Mouse (Mus musculus) gastrocnemius, postnatal 36 days (tissue): ENCODE results near the gene Hells. TPM values are rescaled to one million over a fixed set of nuclear protein-coding genes. Genes with fewer than 3 reads are reported as not detected.

Source experiments
- DNase-seq, 2 experiments: peaks; one replicate each; pipeline ENCODE4 v3.0.0; 2022
- intact Hi-C: fragments of 180-260 bp; cut with DNase I; formaldehyde crosslinking; loops from one replicate; pipeline ENCODE4 v1.15.1; 2025
- long read RNA-seq, 2 experiments: library from polyadenylated mRNA; stranded (forward); transcript quantifications; one replicate each; pipeline ENCODE4 v2.0.0; 2021
- total RNA-seq, 2 experiments: library from RNA; stranded (reverse); gene quantifications; 2 replicates each; pipeline ENCODE4 v1.2.3; 2021

Gene Hells
- under 1 TPM; 0.48 to 0.62 TPM for total RNA-seq
- long read RNA-seq, experiment 1: 0 reads
- long read RNA-seq, experiment 2: 0 reads

DNA sequence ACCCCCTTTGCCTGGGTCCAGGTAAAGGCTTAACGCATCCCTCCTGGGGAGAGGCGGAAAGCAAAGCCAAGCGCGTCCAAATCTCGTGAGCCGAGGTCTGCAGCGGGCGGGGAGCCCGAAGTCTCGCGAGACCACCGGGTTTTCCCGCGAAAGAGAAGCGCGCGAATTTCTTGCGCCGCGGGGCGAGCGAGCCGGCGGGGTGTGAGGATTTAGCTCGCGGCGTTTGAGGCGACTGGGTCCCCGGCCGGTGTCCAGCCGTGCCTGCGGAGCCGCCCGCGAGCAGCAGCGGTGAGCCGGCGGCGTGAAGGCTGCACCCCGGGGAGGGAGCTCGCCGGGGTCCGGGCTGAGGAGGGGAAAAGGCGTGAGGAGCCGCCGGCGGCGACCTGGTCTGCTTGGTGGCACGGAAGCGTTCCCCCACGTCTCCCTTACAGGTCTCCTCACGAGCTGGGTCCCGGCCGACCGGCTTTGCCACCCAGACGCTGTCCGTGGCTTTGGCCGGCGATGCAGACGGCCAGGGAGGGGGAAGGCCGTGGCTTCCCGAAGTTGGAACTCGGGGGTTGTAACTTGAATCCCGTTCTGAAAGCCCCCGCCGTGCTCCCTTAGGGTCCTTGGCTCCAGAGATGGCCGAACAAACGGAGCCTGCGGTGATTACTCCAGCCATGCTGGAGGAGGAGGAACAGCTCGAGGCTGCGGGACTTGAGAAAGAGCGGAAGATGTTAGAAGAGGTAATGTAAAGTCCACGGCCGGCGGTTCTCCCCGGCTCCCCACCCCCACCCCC is at the start of gene Hells:
Gene Hells (plus strand): TSS at position 128 of the 778 bp plus-strand sequence.
- intact Hi-C loops: no loop called here
- peak; percentile 72 to 80 for DNase-seq

DNA sequence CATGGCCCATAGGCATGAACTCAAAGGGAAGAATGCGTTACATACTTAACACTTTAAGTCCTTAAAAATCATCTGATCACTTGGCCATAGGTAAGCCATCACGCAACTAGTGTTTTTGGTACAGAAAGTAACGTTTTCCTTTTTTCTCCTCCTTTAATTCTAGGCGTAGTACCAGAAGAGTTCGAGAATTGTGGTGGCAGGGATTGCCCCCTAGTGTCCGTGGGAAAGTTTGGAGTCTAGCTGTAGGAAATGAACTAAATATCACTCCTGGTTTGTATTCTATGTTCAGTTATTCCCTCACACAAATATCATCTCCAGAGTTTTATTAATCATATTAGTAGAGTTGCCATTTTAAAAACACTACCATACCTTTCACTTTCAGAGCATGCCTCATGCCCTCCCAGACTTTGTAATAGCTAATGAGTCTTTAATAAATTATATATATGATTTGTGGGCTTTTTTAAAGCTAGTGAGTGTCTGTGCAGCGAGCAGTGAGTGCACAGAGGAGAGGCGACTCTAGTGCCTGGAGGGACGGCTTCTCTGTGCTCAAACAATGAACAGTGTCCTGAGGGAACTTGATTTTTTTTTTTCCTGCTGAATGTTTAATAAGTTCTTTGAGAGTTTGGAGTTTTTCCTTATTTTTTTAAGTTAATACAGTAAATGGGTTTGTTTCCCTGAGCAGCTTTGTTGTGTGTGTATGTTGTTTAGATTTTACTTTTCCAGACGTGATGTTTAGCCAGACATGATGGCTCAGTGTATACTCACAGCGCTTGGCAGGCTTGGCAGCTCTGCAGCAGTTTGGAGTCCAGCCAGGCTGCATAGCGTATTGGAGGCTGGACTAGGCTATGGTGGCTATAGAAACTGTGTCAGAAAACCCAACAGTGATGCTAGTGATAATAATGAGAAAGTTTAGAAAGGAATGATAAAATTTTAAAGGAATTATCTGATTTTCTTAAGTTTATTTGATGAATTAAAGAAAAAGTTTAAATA is 29.3 kb upstream of the Hells start:
- intact Hi-C loops: no loop called here
- DNase-seq: no peak

DNA sequence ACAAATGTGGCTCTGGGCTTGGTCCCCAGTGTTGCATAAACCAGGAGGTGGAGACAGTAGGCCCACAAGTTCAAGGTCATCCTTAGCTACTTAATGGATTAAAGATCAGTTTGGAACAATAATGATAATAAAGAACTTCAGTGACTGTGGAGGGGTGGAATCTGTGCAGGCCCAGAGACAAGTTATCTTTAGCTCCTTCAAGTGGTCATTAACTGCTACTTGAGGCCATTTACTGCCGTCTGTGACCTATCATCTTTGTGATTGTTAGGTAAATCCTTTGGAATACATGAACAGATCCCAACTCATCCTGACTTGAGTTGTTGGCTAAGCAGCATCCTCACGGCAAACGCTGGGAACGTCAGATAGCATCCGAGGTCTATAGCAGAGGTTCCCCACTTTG is 28.2 kb upstream of the Hells start:
- no peak for DNase-seq
- intact Hi-C loops: no loop called here

- DNase-seq: no peak
- intact Hi-C loops: loop anchor here (10.0 kb wide), 1 partner anchor 489 kb away; no protein-coding TSS in a partner anchor
Measured at GRCm38 (mm10) chr19:38913786-38914185, 16.9 kb upstream of the Hells start.

DNA sequence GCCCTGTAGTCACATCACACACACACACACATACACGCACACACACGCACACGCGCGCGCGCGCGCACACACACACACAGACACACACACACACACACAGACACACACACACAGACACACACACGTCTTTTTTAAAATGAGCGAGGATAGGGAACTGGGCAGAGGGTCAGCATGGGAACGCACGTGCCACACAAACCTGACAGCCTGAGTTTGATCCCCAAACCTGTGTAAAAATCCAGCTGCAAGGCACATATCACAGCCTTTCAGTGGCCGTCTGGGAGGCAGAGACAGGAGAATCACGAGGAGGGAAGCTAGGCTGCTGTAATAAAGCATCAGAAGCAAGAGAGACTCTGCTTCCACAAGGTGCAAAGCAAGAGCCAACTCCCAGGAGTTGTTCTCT is 15.8 kb upstream of the Hells start:
- intact Hi-C loops: loop anchor here (10.0 kb wide), 1 partner anchor 490 kb away; no protein-coding TSS in a partner anchor
- DNase-seq: no peak

GRCm38 (mm10) chr19:38915677-38916076 is 15.0 kb upstream of the Hells start:
- DNase-seq: peak in 1 of 2 experiments; percentile 15
- intact Hi-C loops: loop anchor here (10.0 kb wide), 1 partner anchor 491 kb away; no protein-coding TSS in a partner anchor

GRCm38 (mm10) chr19:38928481-38929158 is 2.1 kb upstream of the Hells start:
- DNase-seq: no peak
- intact Hi-C loops: no loop called here

GRCm38 (mm10) chr19:38929471-38930251 is 1.1 kb upstream of the Hells start:
- DNase-seq: no peak
- intact Hi-C loops: no loop called here

DNA sequence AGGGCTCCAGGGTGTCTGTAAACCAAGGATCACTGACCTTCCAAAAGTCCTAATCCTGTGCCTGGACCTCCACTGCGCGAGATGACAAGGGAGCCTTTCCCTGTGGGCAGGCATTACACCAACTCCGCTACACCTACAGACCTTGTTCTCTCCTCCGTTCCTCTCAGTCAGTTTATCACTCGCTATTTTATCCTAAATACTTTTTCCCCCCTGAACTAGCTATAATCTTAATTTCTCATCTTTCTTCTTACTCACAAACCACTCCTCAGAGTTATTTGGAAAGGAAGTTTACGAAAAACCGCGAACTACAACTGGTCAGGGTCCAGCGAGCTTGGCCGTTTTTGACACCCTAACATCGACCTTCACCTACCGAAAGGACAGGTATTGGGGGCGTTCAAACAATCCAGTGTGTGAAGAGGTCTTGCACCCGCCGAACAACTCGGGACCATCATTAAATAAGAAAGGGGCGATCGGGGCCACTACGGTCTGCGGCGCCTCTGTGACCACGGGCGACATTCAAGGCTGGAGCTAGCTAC is 395 bp upstream of the Hells start:
- intact Hi-C loops: no loop called here
- DNase-seq: no peak

- intact Hi-C loops: no loop called here
- DNase-seq: no peak
Measured at GRCm38 (mm10) chr19:38931566-38931890, 813 bp downstream of the Hells start.

GRCm38 (mm10) chr19:38944590-38945307 is 14.0 kb downstream of the Hells start:
- DNase-seq: no peak
- intact Hi-C loops: no loop called here

DNA sequence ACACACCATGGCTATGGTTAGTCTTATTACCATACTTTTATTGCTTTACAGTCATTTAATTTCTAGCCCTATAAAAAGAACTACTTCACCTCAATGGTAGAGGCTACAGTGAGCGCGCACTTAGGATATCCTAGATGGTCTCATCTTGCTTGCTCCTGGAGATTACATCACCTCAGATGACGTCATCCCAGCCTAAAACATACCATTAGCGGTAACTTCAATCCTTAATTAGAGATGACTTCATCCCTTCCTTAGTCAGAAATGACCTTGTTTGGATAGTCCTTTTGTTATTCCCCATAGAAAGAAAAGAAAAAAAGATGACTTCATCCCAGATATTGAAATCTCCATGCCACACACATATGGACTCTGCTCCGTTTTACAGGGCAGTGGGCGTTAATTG is 40.0 kb downstream of the Hells start:
- DNase-seq: no peak
- intact Hi-C loops: no loop called here

DNA sequence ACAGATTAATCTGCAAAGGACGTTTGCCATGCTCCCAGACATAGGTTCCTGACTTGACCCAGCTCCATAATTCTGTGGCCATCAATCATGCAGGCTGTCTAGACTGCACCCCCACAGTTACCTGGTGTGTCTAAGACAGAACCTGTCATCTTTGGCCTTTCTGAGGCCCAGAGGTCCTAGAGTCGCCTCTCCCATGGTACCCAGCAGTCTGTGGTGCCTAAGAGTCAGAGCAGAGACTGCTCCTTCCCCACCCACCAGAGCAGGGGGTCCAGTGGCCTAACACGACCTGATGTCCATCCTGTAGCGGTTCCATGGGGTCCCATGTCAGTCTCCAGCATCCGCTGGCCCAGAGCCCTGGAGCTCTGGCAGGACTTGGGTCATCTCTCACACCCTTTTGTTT is 41.9 kb downstream of the Hells start:
- intact Hi-C loops: no loop called here
- DNase-seq: no peak

DNA sequence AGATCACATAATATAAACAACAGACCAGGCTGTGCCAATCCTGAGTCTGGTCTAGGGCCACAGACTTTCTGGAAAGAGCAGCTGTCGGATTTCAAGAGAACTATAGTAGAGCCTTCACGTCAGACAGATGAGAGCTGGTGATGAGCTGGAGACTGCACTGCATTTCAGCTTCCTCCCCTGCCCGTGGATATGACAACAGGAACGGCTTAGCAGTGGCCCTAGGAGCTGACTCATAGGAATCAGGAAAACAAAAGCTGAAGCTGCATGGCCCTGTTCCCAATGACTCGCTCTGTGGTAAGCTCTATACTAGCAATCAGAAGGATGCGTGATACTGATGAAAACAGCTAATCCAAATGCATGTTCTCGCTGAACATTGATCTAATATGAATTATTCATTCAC is 43.0 kb downstream of the Hells start:
- no peak for DNase-seq
- intact Hi-C loops: no loop called here

DNA sequence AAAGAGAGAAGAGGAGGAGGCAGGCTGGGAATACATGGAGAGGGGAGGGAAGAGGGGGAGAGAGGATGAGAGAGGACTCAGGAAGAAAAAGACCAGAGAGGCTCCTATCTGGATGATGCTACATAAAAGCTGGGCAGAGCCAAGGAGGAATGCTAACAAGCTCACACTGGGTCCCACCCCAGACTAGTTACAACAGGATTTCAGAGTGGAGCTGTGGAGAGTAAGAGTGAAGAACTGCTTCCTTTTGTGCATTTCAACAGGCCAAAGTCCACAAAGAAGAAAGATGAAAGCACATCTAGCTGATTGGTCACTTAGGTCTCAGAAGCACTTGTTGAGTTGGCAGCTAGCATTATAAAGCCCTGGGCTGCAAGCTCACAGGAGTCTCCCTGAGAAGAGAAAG is 45.6 kb downstream of the Hells start:
- DNase-seq: no peak
- intact Hi-C loops: no loop called here

GRCm38 (mm10) chr19:38981966-38982365 is 51.3 kb downstream of the Hells start:
- DNase-seq: peak; percentile 9 to 29

GRCm38 (mm10) chr19:38998248-38998647 is 67.5 kb downstream of the Hells start:
- DNase-seq: no peak
- intact Hi-C loops: no loop called here

More at GRCm38 (mm10) chr19:38981966-38982365, 51.3 kb downstream of the Hells start:
- intact Hi-C loops: loop anchor here (5.0 kb wide), 1 partner anchor 1240 kb away; no protein-coding TSS in a partner anchor

DNA sequence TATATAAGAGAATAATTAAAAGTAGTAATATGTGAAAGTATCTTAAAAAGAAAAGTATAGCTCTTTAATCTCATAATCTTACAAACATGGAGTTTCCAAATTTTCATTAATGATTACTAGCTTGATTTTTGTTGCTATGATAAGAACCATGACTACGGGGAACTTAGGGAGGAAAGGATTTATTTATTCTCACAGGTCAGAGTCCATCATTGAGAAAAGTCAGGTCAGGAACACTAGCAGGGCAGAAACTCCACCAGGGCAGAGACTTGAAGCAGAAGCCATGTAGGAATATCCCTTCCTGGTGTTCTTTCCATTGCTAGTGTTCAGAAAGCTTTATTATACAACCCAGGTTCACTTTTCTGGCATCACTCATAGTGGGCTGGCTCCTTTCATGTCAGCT is 68.0 kb downstream of the Hells start:
- DNase-seq: no peak
- intact Hi-C loops: no loop called here

GRCm38 (mm10) chr19:39005132-39005531 is 74.4 kb downstream of the Hells start:
- intact Hi-C loops: no loop called here
- no peak for DNase-seq
